Mouse (Mus musculus) intestine, embryonic 16.5 days (tissue): ENCODE measurements around the gene Gm20741. TPM values are rescaled to one million over a fixed set of nuclear protein-coding genes. Genes with fewer than 3 reads are reported as not detected.

ENCODE experiments used
- ATAC-seq: fragments of 200-750 bp; cut with Nextera tagmentation; 2 replicates; pipeline ENCODE4 v1.8.0; 2017; ENCODE audit warnings: moderate TSS enrichment, moderate library complexity
- H3K27ac ChIP-seq: fragments of 300-500 bp; sonication (generic); 2 replicates; pipeline ENCODE4 v1.5.1; 2014; ENCODE audit warnings: mild to moderate bottlenecking, low read length
- H3K27me3 ChIP-seq: fragments of 300-500 bp; sonication (generic); replicated peaks from 2 replicates; pipeline ENCODE4 v1.6.1; 2014; ENCODE audit warnings: low read length, control low read depth, mixed read lengths; ENCODE audit not compliant: control insufficient read depth, insufficient read depth
- H3K36me3 ChIP-seq: fragments of 300-500 bp; sonication (generic); 2 replicates; pipeline ENCODE4 v1.6.1; 2014; ENCODE audit warnings: low read length, control low read depth; ENCODE audit not compliant: control insufficient read depth, insufficient read depth
- H3K4me1 ChIP-seq: fragments of 300-500 bp; sonication (generic); 2 replicates; pipeline ENCODE4 v1.6.1; 2014; ENCODE audit warnings: low read length, control low read depth, mixed read lengths; ENCODE audit not compliant: control insufficient read depth, insufficient read depth
- H3K4me2 ChIP-seq: fragments of 300-500 bp; sonication (generic); 2 replicates; pipeline ENCODE4 v1.6.1; 2014; ENCODE audit warnings: low read depth, low read length, control low read depth
- H3K4me3 ChIP-seq: fragments of 300-500 bp; sonication (generic); 2 replicates; pipeline ENCODE4 v1.5.1; 2014; ENCODE audit warnings: mild to moderate bottlenecking, low read length
- H3K9ac ChIP-seq: fragments of 300-500 bp; sonication (generic); 2 replicates; pipeline ENCODE4 v1.6.1; 2014; ENCODE audit warnings: low read depth, low read length
- H3K9me3 ChIP-seq: fragments of 300-500 bp; sonication (generic); 2 replicates; pipeline ENCODE4 v1.6.1; 2016; ENCODE audit warnings: low read length, control low read depth; ENCODE audit not compliant: control insufficient read depth
- WGBS: fragments of 180-500 bp; shearing (Covaris S2); extraction: QIAGEN DNeasy Blood & Tissue Kit; methylation state at CpG from one replicate; pipeline ENCODE4 v1.1.7; 2014; 5-methylcytosine and 5-hydroxymethylcytosine counted together
- polyA plus RNA-seq: library from polyadenylated mRNA; unstranded; fragments of >200 nt; fragmentation: Nextera tagmentation; extraction: Ambion mirVana; gene quantifications from 2 replicates; pipeline ENCODE4 v1.2.1, GENCODE M21; 2015

The Gm20741 gene
- polyA plus RNA-seq = not detected in 2 replicates

- H3K4me1 ChIP-seq = no peaks in the 10 kb centered on the region
- WGBS = 78% methylated on average over 2 of the region's 2 CpGs
- no peak within 1 kb of the TSS for H3K27ac ChIP-seq
- no peaks in the 10 kb centered on the region for H3K36me3 ChIP-seq
- H3K9me3 ChIP-seq = no peaks in the 10 kb centered on the region
- ATAC-seq = no peak
- H3K9ac ChIP-seq = no peak within 1 kb of the TSS
- no peak within 1 kb of the TSS for H3K4me3 ChIP-seq
- H3K27me3 ChIP-seq = no peaks in the 10 kb centered on the region
- no peak within 1 kb of the TSS for H3K4me2 ChIP-seq
Observed at GRCm38 (mm10) chr16:88811827-88812226, at the start of gene Gm20741. Gm20741 (minus strand) TSS chr16:88812220.

GRCm38 (mm10) chr16:88851450-88851849, 39.4 kb upstream of the Gm20741 start:
- Histone ChIP-seq H3K9me3 (no peaks in the 10 kb centered on the region), H3K27ac (no peak overlapping the region), H3K4me2 (no peak overlapping the region), H3K9ac (no peak overlapping the region), H3K4me1 (no peaks in the 10 kb centered on the region), H3K4me3 (no peak overlapping the region), H3K27me3 (no peaks in the 10 kb centered on the region), H3K36me3 (no peaks in the 10 kb centered on the region)
- 13% methylated on average over 5 of the region's 5 CpGs for WGBS
- no peak for ATAC-seq

GRCm38 (mm10) chr16:88848558-88848957, 36.5 kb upstream of the Gm20741 start:
- no peak overlapping the region for H3K27ac ChIP-seq
- 74% methylated on average over 4 of the region's 4 CpGs for WGBS
- no peaks in the 10 kb centered on the region for H3K4me1 ChIP-seq
- H3K4me3 ChIP-seq = no peak overlapping the region
- H3K27me3 ChIP-seq = no peaks in the 10 kb centered on the region
- H3K9me3 ChIP-seq = no peaks in the 10 kb centered on the region
- no peak overlapping the region for H3K4me2 ChIP-seq
- no peak for ATAC-seq
- no peak overlapping the region for H3K9ac ChIP-seq
- H3K36me3 ChIP-seq = no peaks in the 10 kb centered on the region

GRCm38 (mm10) chr16:88847363-88847762, 35.3 kb upstream of the Gm20741 start:
- Histone ChIP-seq H3K27ac (no peak overlapping the region), H3K4me1 (no peaks in the 10 kb centered on the region), H3K27me3 (no peaks in the 10 kb centered on the region), H3K4me3 (no peak overlapping the region), H3K4me2 (no peak overlapping the region), H3K9me3 (no peaks in the 10 kb centered on the region), H3K36me3 (no peaks in the 10 kb centered on the region), H3K9ac (no peak overlapping the region)
- 80% methylated on average over 1 of the region's 1 CpGs for WGBS
- no peak for ATAC-seq

GRCm38 (mm10) chr16:88826978-88827377, 15.0 kb upstream of the Gm20741 start:
- no peak overlapping the region for H3K4me3 ChIP-seq
- H3K27ac ChIP-seq = no peak overlapping the region
- H3K9ac ChIP-seq = no peak overlapping the region
- no peaks in the 10 kb centered on the region for H3K27me3 ChIP-seq
- no peak overlapping the region for H3K4me2 ChIP-seq
- WGBS = 79% methylated on average over 3 of the region's 3 CpGs
- ATAC-seq = no peak
- no peaks in the 10 kb centered on the region for H3K4me1 ChIP-seq
- H3K9me3 ChIP-seq = no peaks in the 10 kb centered on the region
- H3K36me3 ChIP-seq = no peaks in the 10 kb centered on the region

GRCm38 (mm10) chr16:88826095-88826652, 14.2 kb upstream of the Gm20741 start, which contains the start of gene Krtap14:
Krtap14 (minus strand) TSS chr16:88826145.
- H3K27ac ChIP-seq = no peak within 1 kb of the TSS
- H3K27me3 ChIP-seq = no peaks in the 10 kb centered on the region
- no peak within 1 kb of the TSS for H3K4me2 ChIP-seq
- H3K4me1 ChIP-seq = no peaks in the 10 kb centered on the region
- no peak for ATAC-seq
- WGBS = 91% methylated on average over 9 of the region's 9 CpGs
- no peaks in the 10 kb centered on the region for H3K36me3 ChIP-seq
- no peak within 1 kb of the TSS for H3K4me3 ChIP-seq
- no peak within 1 kb of the TSS for H3K9ac ChIP-seq
- H3K9me3 ChIP-seq = no peaks in the 10 kb centered on the region

- Histone ChIP-seq H3K4me3 (no peak overlapping the region), H3K9ac (no peak overlapping the region), H3K9me3 (no peaks in the 10 kb centered on the region), H3K36me3 (no peaks in the 10 kb centered on the region), H3K27ac (no peak overlapping the region), H3K4me2 (no peak overlapping the region), H3K4me1 (no peaks in the 10 kb centered on the region), H3K27me3 (no peaks in the 10 kb centered on the region)
- 78% methylated on average over 3 of the region's 3 CpGs for WGBS
- no peak for ATAC-seq
Observed at GRCm38 (mm10) chr16:88823736-88824135, 11.7 kb upstream of the Gm20741 start.

GRCm38 (mm10) chr16:88820066-88820465, 8.0 kb upstream of the Gm20741 start, which contains the start of gene Krtap15:
Krtap15 (plus strand) TSS chr16:88820215.
- no peaks in the 10 kb centered on the region for H3K36me3 ChIP-seq
- no peak within 1 kb of the TSS for H3K27ac ChIP-seq
- no peak within 1 kb of the TSS for H3K9ac ChIP-seq
- H3K4me3 ChIP-seq = no peak within 1 kb of the TSS
- H3K9me3 ChIP-seq = no peaks in the 10 kb centered on the region
- no peak within 1 kb of the TSS for H3K4me2 ChIP-seq
- WGBS = 82% methylated on average over 3 of the region's 3 CpGs
- ATAC-seq = no peak
- no peaks in the 10 kb centered on the region for H3K4me1 ChIP-seq
- H3K27me3 ChIP-seq = no peaks in the 10 kb centered on the region

- Histone ChIP-seq H3K9me3 (no peaks in the 10 kb centered on the region), H3K9ac (no peak overlapping the region), H3K4me1 (no peaks in the 10 kb centered on the region), H3K27ac (no peak overlapping the region), H3K27me3 (no peaks in the 10 kb centered on the region), H3K4me2 (no peak overlapping the region), H3K4me3 (no peak overlapping the region), H3K36me3 (no peaks in the 10 kb centered on the region)
- no peak for ATAC-seq
- WGBS = 82% methylated on average over 2 of the region's 2 CpGs
Observed at GRCm38 (mm10) chr16:88786786-88787185, 25.2 kb downstream of the Gm20741 start.

GRCm38 (mm10) chr16:88777596-88777995, 34.4 kb downstream of the Gm20741 start, which contains the start of gene Gm5965:
Gm5965 (plus strand) TSS chr16:88777896.
- Histone ChIP-seq H3K9ac (no peak within 1 kb of the TSS), H3K27ac (no peak within 1 kb of the TSS), H3K27me3 (no peaks in the 10 kb centered on the region), H3K36me3 (no peaks in the 10 kb centered on the region), H3K4me3 (no peak within 1 kb of the TSS), H3K4me1 (no peaks in the 10 kb centered on the region), H3K4me2 (no peak within 1 kb of the TSS), H3K9me3 (no peaks in the 10 kb centered on the region)
- no peak for ATAC-seq
- 88% methylated on average over 5 of the region's 6 CpGs for WGBS
